Mouse (Mus musculus) intestine, embryonic 14.5 days (tissue): ENCODE measurements around the gene Mmp14. TPM values are rescaled to one million over a fixed set of nuclear protein-coding genes. Genes with fewer than 3 reads are reported as not detected.

Experiments used
- ATAC-seq: fragments of 200-750 bp; cut with Nextera tagmentation; replicated peaks from 2 replicates; pipeline ENCODE4 v1.8.0; 2017; ENCODE audit warnings: low read depth, moderate number of reproducible peaks, moderate TSS enrichment, moderate library complexity; ENCODE audit not compliant: low FRiP score, low TSS enrichment
- DNase-seq: peaks from one replicate; pipeline ENCODE4 v3.0.0-alpha.2; 2018; ENCODE audit warnings: low spot score
- H3K27ac ChIP-seq: fragments of 300-500 bp; sonication (generic); 2 replicates; pipeline ENCODE4 v1.5.1; 2014; ENCODE audit warnings: low read depth, mild to moderate bottlenecking, control low read depth
- H3K27me3 ChIP-seq: fragments of 300-500 bp; sonication (generic); replicated peaks from 2 replicates; pipeline ENCODE4 v1.6.1; 2014; ENCODE audit warnings: low read length, control low read depth; ENCODE audit not compliant: control insufficient read depth, insufficient read depth
- H3K36me3 ChIP-seq: fragments of 300-500 bp; sonication (generic); 2 replicates; pipeline ENCODE4 v1.6.1; 2014; ENCODE audit warnings: low read length, control low read depth; ENCODE audit not compliant: control insufficient read depth, insufficient read depth
- H3K4me1 ChIP-seq: fragments of 300-500 bp; sonication (generic); replicated peaks from 2 replicates; pipeline ENCODE4 v1.6.1; 2014; ENCODE audit warnings: low read length, control low read depth, mixed read lengths; ENCODE audit not compliant: control insufficient read depth, insufficient read depth
- H3K4me2 ChIP-seq: fragments of 300-500 bp; sonication (generic); 2 replicates; pipeline ENCODE4 v1.6.1; 2014; ENCODE audit warnings: low read length
- H3K4me3 ChIP-seq: fragments of 300-500 bp; sonication (generic); 2 replicates; pipeline ENCODE4 v1.5.1; 2014; ENCODE audit warnings: low read depth, low read length, control low read depth, mixed read lengths
- H3K9ac ChIP-seq: fragments of 300-500 bp; sonication (generic); 2 replicates; pipeline ENCODE4 v1.6.1; 2014; ENCODE audit warnings: mild to moderate bottlenecking, low read length
- H3K9me3 ChIP-seq: fragments of 300-500 bp; sonication (generic); 2 replicates; pipeline ENCODE4 v1.6.1; 2016; ENCODE audit warnings: low read length, control low read depth; ENCODE audit not compliant: control insufficient read depth
- WGBS: fragments of 180-500 bp; shearing (Covaris S2); extraction: QIAGEN DNeasy Blood & Tissue Kit; methylation state at CpG from one replicate; pipeline ENCODE4 v1.1.7; 2014; 5-methylcytosine and 5-hydroxymethylcytosine counted together
- polyA plus RNA-seq: library from polyadenylated mRNA; unstranded; fragments of >200 nt; fragmentation: Nextera tagmentation; extraction: Ambion mirVana; gene quantifications from 2 replicates; pipeline ENCODE4 v1.2.1, GENCODE M21; 2014

Gene Mmp14
- polyA plus RNA-seq, 1 experiment from 2014 or later, result 133 TPM

GRCm38 (mm10) chr14:54427696-54428095, 3.7 kb upstream of the Mmp14 start:
- WGBS, result 92% methylated on average over 7 of the region's 7 CpGs
- Histone ChIP-seq H3K36me3 (peaks cover 15% of the 10 kb centered on the region; the same call in 1 of the 2 replicates), H3K9me3 (no peaks in the 10 kb centered on the region), H3K27ac (0 out of 2 replicates have a peak overlapping the region, but pooled peaks have one; percentile 82), H3K4me3 (peak overlapping the region; percentile 61), H3K4me2 (peak overlapping the region; percentile 61), H3K9ac (peak overlapping the region; percentile 65; the same call in 1 of the 2 replicates), H3K27me3 (no peaks in the 10 kb centered on the region), H3K4me1 (peaks cover 27% of the 10 kb centered on the region)
- no peak for ATAC-seq
- no peak for DNase-seq

- ATAC-seq (no peak), DNase-seq (no peak)
- 77% methylated on average over 5 of the region's 5 CpGs for WGBS
- Histone ChIP-seq H3K9me3 (no peaks in the 10 kb centered on the region), H3K27me3 (no peaks in the 10 kb centered on the region), H3K9ac (no peak overlapping the region), H3K4me2 (no peak overlapping the region), H3K36me3 (peaks cover 15% of the 10 kb centered on the region; the same call in 1 of the 2 replicates), H3K27ac (no peak overlapping the region), H3K4me3 (no peak overlapping the region), H3K4me1 (peaks cover 31% of the 10 kb centered on the region)
Measured at GRCm38 (mm10) chr14:54428421-54428820, 3.0 kb upstream of the Mmp14 start.

GRCm38 (mm10) chr14:54429332-54430093, 1.9 kb upstream of the Mmp14 start:
- Histone ChIP-seq H3K27me3 (no peaks in the 10 kb centered on the region), H3K36me3 (peaks cover 15% of the 10 kb centered on the region; the same call in 1 of the 2 replicates), H3K9ac (peak overlapping the region; percentile 99; the same call in 1 of the 2 replicates), H3K4me1 (peaks cover 42% of the 10 kb centered on the region), H3K4me3 (no peak overlapping the region), H3K9me3 (no peaks in the 10 kb centered on the region), H3K27ac (peak overlapping the region; percentile 99), H3K4me2 (no peak overlapping the region; the same call in 1 of the 2 replicates)
- no peak for DNase-seq
- WGBS, result 49% methylated on average over 7 of the region's 7 CpGs
- ATAC-seq, result no peak

- DNase-seq, result peak; percentile 72
- H3K27me3 ChIP-seq, result no peaks in the 10 kb centered on the region
- peak overlapping the region; percentile 99 for H3K27ac ChIP-seq
- H3K36me3 ChIP-seq, result peaks cover 20% of the 10 kb centered on the region
- no peak for ATAC-seq
- H3K4me2 ChIP-seq, result peak overlapping the region; percentile 70
- H3K4me3 ChIP-seq, result peak overlapping the region; percentile 87
- peaks cover 48% of the 10 kb centered on the region for H3K4me1 ChIP-seq
- no peaks in the 10 kb centered on the region for H3K9me3 ChIP-seq
- 5% methylated on average over 18 of the region's 18 CpGs for WGBS
- peak overlapping the region; percentile 99 for H3K9ac ChIP-seq
Measured at GRCm38 (mm10) chr14:54430406-54431145, 836 bp upstream of the Mmp14 start.

GRCm38 (mm10) chr14:54432078-54432836, 845 bp downstream of the Mmp14 start:
- peak; percentile 34 for ATAC-seq
- H3K9ac ChIP-seq, result peak overlapping the region; percentile 99
- no peaks in the 10 kb centered on the region for H3K9me3 ChIP-seq
- H3K27me3 ChIP-seq, result no peaks in the 10 kb centered on the region
- peaks cover 48% of the 10 kb centered on the region for H3K4me1 ChIP-seq
- H3K36me3 ChIP-seq, result peaks cover 36% of the 10 kb centered on the region
- H3K27ac ChIP-seq, result peak overlapping the region; percentile 99
- peak overlapping the region; percentile 70 for H3K4me2 ChIP-seq
- H3K4me3 ChIP-seq, result peak overlapping the region; percentile 87
- WGBS, result under 1% methylated on average over 54 of the region's 54 CpGs
- DNase-seq, result peak; percentile 87

GRCm38 (mm10) chr14:54432837-54433830, 1.7 kb downstream of the Mmp14 start:
- ATAC-seq (peak; percentile 17; the same call in 1 of the 2 replicates), DNase-seq (peak; percentile 75)
- H3K4me1 ChIP-seq, result peaks cover 41% of the 10 kb centered on the region

GRCm38 (mm10) chr14:54433941-54434531, 2.6 kb downstream of the Mmp14 start:
- H3K9ac ChIP-seq, result peak overlapping the region; percentile 99
- H3K4me3 ChIP-seq, result peak overlapping the region; percentile 87
- WGBS, result 51% methylated on average over 12 of the region's 12 CpGs
- no peaks in the 10 kb centered on the region for H3K9me3 ChIP-seq
- 0 out of 2 replicates have a peak overlapping the region, but pooled peaks have one; percentile 99 for H3K27ac ChIP-seq
- DNase-seq (no peak), ATAC-seq (0 out of 2 replicates have a peak, but pooled peaks have one; percentile 8)
- peaks cover 45% of the 10 kb centered on the region for H3K36me3 ChIP-seq
- peak overlapping the region; percentile 70 for H3K4me2 ChIP-seq
- peaks cover 36% of the 10 kb centered on the region for H3K4me1 ChIP-seq
- no peaks in the 10 kb centered on the region for H3K27me3 ChIP-seq

More at GRCm38 (mm10) chr14:54432837-54433830, 1.7 kb downstream of the Mmp14 start:
- H3K27ac ChIP-seq, result peak overlapping the region; percentile 99
- H3K27me3 ChIP-seq, result no peaks in the 10 kb centered on the region
- 24% methylated on average over 17 of the region's 17 CpGs for WGBS
- H3K4me3 ChIP-seq, result peak overlapping the region; percentile 87
- no peaks in the 10 kb centered on the region for H3K9me3 ChIP-seq
- peak overlapping the region; percentile 99 for H3K9ac ChIP-seq
- peak overlapping the region; percentile 70 for H3K4me2 ChIP-seq
- H3K36me3 ChIP-seq, result peaks cover 44% of the 10 kb centered on the region
